Mouse (Mus musculus) induced T-regulatory cell, adult 2 months (primary cell): Measurements from ENCODE around the gene Carnmt1.
A peak's percentile ranks its signal among the peaks of the same experiment; 100 is the strongest.

Source experiments
- DNase-seq: peaks from one replicate; pipeline ENCODE4 v3.0.0-alpha.2; 2012; ENCODE audit warnings: low read depth

Carnmt1 gene

DNA sequence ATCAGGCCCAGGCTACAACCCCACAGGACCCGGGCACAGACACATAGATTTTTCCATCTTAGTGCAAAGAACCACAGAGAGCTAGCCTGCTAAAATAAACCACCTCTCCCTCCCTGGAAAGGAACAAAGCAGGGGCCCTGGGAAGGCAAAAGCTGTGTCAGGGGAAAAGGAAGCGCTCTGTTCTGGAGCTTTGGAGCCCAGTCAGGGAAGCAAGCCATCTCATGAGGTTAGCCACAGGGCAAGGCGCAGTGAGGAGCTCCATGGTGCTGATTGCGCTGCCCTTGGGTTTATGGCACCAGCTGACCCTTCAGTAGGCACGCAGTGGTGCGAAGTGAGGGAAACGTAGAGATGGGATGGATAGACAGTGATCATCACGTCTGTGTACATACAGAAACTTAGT lies 16.2 kb upstream of the Carnmt1 start:
- no peak for DNase-seq

GRCm38 (mm10) chr19:18654984-18655383 lies 15.6 kb upstream of the Carnmt1 start:
- DNase-seq: no peak

DNA sequence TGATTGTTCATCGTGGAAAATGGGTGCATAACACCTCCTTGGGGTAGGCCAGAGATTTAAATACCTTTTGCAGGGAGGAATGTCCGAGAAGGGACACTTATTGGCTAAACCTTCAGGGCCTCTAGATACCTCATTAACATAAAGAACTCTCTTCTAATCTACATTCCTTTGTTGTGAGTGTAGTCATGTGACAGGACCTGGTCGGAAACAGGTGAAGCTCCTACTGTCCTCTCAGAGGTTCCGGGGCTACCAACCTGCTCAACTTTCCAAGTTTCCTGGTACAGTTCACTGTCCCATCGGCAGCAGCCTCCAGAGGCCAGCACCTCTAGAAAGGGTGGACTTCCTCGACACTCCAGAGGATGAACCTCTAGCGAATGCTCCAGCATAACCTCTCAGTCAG lies 14.6 kb upstream of the Carnmt1 start:
- DNase-seq: no peak

- no peak for DNase-seq
Observed at GRCm38 (mm10) chr19:18658473-18658872, 12.1 kb upstream of the Carnmt1 start.

- no peak for DNase-seq
Observed at GRCm38 (mm10) chr19:18659349-18659748, 11.2 kb upstream of the Carnmt1 start.

DNA sequence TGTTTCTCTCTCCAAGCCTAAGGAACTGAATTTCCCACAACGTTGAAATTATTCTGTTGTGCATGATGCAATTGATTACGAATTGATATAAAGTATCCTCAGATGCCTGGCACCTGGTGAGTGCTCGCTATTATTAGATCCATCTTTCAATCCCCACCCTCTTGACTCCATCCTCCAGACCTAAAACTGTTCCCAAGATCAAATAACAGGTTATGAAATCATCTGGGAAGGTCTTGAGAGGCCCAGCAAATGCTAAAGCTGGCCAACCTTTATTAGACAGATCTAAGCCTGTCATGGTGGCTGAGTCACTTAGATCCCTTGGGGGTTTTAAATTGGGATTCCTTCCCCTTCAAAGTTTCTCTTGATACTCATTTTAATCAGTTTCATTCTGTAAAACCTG lies 10.1 kb upstream of the Carnmt1 start:
- no peak for DNase-seq

DNA sequence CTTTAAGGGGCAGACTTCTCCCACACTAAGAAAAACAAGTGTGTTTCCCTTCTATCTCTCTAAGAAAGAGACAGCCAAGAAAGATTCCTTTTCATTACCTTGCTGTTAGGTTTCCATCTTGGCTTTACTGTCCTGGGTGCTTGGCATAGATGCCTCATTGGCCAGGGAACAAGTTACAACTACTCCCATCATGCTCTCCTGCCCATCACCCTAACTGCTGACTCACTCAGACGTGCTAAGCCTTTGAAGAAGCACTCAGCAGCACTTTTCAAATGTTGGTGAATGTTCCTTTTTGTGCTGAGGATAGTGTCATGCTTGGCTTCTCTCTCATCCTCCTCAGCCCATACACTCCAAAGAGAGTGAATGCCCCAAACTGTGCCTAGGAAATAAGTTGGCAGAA lies 8.9 kb upstream of the Carnmt1 start:
- DNase-seq: no peak

DNA sequence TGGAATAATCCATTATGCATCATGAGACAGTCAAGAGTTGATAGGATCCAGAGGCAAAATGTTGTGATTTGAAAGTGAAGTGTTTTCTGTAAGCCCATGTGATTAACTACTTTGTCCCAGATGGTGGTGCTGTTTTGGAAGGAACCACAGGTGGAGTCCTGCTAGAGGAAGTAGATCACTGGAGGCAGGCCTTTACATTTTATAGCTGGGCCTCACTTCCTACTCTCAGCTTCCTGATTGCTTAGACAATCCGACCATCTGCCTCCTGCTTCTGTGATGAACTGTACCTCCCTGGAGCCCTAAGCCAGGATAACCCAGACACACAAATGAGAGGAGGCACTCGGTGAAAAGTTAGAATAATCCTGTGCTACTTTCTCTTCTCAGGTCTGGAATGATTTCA lies 6.7 kb upstream of the Carnmt1 start:
- DNase-seq: peak; percentile 29

GRCm38 (mm10) chr19:18666966-18667365 lies 3.6 kb upstream of the Carnmt1 start:
- DNase-seq: no peak

GRCm38 (mm10) chr19:18669551-18669950 lies 1.0 kb upstream of the Carnmt1 start:
- no peak for DNase-seq

GRCm38 (mm10) chr19:18671056-18671741 lies 635 bp downstream of the Carnmt1 start:
- DNase-seq: peak; percentile 68

- no peak for DNase-seq
Observed at GRCm38 (mm10) chr19:18672498-18672897, 1.9 kb downstream of the Carnmt1 start.

DNA sequence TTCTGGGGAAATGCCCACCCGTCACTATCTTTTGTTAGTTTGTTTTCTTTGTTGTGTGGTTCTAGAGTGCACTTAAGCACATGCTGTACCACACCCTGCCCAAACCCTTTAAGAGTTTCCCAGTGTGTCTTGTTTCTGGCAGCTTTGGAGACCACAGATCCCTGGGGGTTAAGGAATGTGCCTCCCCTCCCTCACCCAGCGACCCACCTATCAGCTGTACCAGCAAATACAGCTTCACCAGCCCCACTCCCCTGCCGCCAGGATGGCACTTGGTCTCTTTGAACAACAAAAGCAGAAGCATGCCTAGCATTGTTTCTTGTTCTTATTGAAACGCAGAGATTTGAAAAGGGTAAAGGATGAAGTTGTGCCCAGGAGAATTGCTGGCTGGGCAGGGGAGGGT lies 2.6 kb downstream of the Carnmt1 start:
- DNase-seq: no peak

GRCm38 (mm10) chr19:18682142-18682541 lies 11.6 kb downstream of the Carnmt1 start:
- no peak for DNase-seq

DNA sequence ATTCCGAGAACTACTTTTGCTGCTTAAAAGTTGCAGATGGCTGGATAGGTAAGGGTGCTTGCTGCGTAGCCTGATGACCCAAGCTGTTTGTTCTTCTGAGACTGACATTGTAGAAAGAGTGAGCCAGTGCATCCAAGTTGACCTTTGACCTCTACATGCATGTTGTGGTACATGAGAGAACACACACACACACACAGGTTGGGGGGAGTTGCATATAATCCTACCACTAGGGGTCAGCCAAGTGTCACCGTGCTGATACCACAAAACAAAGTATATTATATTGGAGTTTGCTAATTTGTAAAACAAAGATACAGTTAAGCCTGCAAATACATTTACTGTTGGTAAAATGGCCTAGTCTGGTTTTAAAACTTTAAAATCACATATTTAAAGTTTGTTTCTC lies 17.0 kb downstream of the Carnmt1 start:
- peak; percentile 86 for DNase-seq

DNA sequence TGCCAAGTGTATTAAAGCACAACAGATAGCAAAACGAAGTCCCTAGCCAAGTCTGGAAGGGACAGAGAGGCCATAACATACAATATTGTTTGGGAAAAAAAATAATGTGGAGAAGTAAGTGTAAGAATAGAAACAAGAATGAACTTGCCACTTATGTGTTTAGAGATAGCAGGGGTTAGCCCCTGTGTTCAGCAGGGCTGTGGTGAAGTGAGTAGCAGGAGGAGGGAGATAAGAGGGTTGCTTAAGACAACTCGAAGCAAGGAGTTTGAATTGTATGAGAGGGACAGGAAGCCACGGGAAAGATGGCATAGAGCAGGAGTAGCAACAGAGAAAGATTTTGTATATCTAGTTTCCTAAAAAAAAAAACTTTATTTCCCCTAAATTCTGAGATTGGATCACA lies 21.6 kb downstream of the Carnmt1 start:
- DNase-seq: no peak

- DNase-seq: no peak
Observed at GRCm38 (mm10) chr19:18692768-18693167, 22.2 kb downstream of the Carnmt1 start.

GRCm38 (mm10) chr19:18695116-18695515 lies 24.6 kb downstream of the Carnmt1 start:
- no peak for DNase-seq

- no peak for DNase-seq
Observed at GRCm38 (mm10) chr19:18695552-18695951, 25.0 kb downstream of the Carnmt1 start.

DNA sequence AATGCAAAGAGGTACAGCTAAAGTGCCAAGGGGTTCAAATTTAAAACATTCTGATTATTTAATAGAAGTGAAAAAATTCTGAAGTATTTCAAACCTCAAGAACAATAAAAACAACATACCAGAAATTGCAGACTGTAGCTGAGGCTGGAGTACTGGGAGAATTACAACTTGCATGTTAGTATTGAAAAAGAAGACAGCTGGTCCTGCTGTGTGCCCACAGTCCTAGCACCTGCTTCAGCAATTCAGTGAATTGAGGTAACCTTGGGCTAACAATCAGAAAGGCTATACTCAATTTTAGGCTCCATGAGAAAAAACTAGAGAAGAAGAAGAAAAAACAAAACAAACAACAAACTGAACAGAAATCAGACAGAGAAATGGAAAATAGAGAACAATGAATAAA lies 37.5 kb downstream of the Carnmt1 start:
- DNase-seq: no peak

- DNase-seq: no peak
Observed at GRCm38 (mm10) chr19:18710903-18711302, 40.3 kb downstream of the Carnmt1 start.

GRCm38 (mm10) chr19:18711589-18711988 lies 41.0 kb downstream of the Carnmt1 start:
- DNase-seq: no peak

- DNase-seq: no peak
Observed at GRCm38 (mm10) chr19:18712153-18712865, 41.7 kb downstream of the Carnmt1 start.

DNA sequence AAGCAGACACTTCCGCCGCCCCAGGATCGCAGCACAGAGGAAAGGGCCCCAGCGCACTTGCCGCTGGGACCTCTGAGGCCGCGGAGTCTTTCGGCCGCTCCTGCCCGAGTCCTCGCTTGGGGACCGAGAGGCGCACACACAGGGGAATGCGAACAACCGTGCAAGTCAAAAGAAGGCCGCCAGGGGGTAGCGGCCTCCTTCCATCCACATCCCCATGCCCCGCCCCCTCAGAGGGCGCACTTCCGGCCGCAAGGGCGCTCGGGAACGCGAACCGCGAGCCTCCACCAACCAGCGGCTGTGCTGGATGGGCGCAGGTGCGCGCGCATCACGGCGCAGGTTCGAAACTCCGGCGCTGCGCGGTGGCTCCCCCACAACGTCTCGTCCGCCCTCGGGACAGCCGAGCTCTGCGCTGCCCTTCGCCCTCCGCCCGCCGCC lies 42.3 kb downstream of the Carnmt1 start, which contains the start of gene D030056L22Rik:
D030056L22Rik (plus strand) TSS at position 328 of the 435 bp plus-strand sequence.
- DNase-seq: peak; percentile 100
